Mouse (Mus musculus) erythroid progenitor cell, adult 5-6 weeks (primary cell): ENCODE data around the gene Elf2. TPM values are rescaled to one million over a fixed set of nuclear protein-coding genes. Genes with fewer than 3 reads are reported as not detected.

Source experiments
- ATAC-seq: replicated peaks from 2 replicates; pipeline ENCODE4 v1.8.0; 2016; ENCODE audit warnings: moderate number of reproducible peaks, mild to moderate bottlenecking, moderate TSS enrichment, inconsistent platforms; ENCODE audit not compliant: poor library complexity, low FRiP score, severe bottlenecking
- total RNA-seq, 2 experiments: library from RNA; stranded (forward) in 1 of 2; stranded (reverse) in 1 of 2; fragments of 150-400 nt in 1 of 2; fragments of 186-747, 209-891 nt in 1 of 2; gene quantifications; 2 replicates each; pipeline versions ENCODE4 v1.2.3 to v1.2.4; 2015 to 2017; ENCODE audit warnings: low replicate concordance in 2 of 2

The Elf2 gene
- total RNA-seq, 2 experiments from 2014 or later = 53.2 to 90.9 TPM

- ATAC-seq = no peak
These were observed 45.2 kb downstream of the Elf2 start for GRCm38 (mm10) chr3:51295225-51295624.

GRCm38 (mm10) chr3:51294251-51294650 lies 46.2 kb downstream of the Elf2 start:
- ATAC-seq = no peak

GRCm38 (mm10) chr3:51288880-51289821 lies 51.3 kb downstream of the Elf2 start:
- ATAC-seq = peak; percentile 74

DNA sequence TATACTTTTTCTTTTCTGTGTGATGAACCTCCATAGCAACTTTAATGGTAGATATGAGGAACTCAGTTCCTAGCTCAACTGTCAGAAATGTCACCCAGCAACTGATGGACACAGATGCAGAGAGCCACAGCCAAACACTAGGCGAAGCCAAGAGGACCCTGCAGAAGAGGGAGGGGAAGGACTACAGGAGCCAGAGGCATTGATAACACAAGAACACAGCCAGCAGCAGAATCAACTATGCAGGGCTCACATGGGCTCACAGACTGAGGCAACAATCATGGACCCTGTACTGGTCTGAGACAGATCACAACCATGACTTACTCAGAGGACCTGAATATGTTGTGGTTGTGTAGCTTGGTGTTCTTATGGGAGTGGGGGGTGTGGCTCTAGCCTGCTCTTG lies 56.1 kb downstream of the Elf2 start:
- no peak for ATAC-seq

DNA sequence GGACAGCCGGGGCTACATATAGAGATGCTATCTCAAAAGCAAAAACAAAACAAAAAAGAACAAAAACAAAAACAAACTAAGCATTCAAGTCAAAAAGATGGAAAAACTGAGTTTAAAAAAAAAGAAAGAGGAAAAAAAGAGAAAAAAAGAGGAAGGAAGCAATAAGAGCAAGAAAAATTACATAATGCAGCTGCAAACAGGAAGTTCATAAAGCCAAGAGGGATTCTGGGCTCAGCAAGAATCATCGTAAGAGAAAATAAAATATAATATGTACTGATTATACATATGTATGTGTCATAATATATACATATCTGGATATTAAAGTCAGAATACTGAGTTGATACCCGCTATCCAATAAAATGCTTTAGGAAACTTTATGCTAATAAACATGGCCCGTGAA lies 58.7 kb downstream of the Elf2 start:
- no peak for ATAC-seq

- no peak for ATAC-seq
These were observed 62.0 kb downstream of the Elf2 start for GRCm38 (mm10) chr3:51278433-51278832.

GRCm38 (mm10) chr3:51277201-51278150 lies 63.0 kb downstream of the Elf2 start:
- ATAC-seq = peak; percentile 58

DNA sequence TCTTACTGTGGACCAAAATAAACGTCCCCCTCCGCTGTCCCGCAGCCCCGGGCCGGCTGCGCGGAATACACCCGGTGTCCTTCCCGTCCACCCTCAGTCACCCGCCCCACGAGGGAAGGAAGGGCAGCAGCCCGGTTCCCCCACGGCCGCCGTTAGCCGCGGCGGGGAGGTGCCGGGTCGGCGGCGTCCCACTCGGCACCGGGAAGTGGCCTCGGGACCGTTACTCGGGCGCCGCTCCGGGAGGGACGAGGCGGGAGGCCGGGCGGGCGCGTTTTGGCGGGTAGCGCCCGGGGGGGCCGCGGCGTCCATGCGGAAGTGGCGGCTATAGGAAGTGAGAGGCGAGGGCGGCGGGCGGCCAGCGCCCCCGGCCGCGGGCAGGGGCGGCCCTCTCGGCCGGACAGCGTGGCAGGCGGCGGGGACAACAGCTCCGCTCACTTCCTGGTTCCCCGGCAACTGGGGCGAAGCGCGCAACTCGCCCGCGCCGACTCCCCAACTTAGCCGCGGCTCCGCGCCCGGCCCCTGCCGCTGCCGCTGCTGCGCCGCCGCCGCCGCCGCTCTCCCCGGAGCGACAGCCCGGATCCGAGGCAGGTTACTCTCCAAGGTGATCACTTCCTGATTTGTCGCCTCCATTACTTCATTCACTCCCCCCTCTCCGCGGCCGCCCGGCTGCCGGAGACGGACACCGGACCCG lies 63.9 kb downstream of the Elf2 start:
- ATAC-seq = no peak

DNA sequence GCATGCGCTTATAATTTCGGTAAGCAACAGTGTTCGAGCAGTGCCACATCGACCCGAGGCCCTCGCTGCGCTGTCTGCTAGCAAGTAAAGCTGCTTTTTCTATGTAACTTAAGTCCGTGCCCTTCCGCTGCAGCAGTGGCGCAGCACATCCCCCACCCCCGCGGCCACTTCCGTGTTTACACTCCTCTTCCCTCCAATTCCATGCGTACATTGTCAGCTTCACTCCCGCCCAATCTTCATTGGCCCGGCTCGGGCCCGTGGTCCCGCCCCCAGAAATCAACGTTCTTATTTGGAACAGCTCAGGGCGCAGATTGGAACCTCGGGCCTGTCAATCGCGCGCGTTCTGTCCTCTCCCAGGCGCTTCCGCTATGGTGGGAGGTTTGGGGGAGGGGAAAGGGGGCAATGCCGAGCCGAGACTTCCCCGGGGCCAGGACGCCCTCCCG lies 64.5 kb downstream of the Elf2 start:
- peak; percentile 92 for ATAC-seq

DNA sequence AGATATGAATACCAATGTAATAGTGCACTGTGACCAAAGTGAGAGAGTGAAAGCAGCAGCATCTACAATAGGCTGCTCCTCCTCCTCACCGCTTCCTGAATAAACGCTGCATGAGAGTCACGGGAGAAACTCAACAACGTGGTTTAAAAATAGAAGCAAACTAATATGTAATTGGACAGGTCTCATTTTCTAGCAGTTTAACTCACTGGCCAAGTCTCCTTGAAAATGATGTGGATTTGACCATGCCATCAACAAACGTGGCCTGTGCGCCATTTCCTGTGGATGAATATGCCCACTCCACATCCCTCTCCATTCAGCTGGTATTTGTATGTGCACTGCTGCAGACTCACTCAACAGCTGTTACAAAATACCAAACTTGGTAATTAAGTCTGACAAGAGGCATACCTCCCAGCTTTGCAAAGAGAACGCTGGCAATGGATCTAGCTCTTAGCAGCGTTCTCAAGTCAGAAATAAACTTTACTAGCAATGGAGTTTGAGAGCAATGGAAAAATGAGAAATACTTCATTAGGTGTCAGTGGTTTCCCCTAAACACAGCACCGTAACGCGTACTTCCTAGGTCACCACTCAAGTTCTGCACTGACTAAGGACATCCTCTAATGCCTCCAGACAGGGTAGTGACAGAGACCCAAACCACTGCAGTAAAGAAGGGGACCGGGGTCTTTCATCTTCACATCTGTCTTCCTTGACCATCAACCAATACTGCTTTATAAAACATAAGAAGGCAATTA lies 70.2 kb downstream of the Elf2 start:
- no peak for ATAC-seq

- ATAC-seq = no peak
These were observed 72.0 kb downstream of the Elf2 start for GRCm38 (mm10) chr3:51268434-51268833.

GRCm38 (mm10) chr3:51262942-51263341 lies 77.5 kb downstream of the Elf2 start:
- no peak for ATAC-seq

DNA sequence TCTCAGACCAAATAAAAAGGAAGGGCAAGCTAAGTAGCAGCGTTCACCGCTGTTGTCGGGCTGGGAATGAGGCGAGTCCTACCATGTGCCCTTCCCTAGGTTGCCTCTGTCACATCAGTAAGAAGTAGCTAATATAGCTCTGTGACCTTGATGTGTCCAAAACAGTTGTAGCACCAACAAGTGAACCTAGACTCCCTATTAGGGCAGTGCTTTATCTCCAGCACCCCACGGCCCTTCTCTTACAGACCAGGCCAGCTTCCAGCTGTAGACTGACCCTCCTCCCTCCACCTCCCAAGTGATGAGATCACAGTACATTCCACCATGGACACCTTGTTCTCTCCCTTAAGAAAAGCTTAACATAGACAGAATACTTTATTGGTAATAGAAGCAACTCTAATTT lies 82.4 kb downstream of the Elf2 start:
- ATAC-seq = no peak

GRCm38 (mm10) chr3:51256450-51256849 lies 84.0 kb downstream of the Elf2 start:
- ATAC-seq = no peak

DNA sequence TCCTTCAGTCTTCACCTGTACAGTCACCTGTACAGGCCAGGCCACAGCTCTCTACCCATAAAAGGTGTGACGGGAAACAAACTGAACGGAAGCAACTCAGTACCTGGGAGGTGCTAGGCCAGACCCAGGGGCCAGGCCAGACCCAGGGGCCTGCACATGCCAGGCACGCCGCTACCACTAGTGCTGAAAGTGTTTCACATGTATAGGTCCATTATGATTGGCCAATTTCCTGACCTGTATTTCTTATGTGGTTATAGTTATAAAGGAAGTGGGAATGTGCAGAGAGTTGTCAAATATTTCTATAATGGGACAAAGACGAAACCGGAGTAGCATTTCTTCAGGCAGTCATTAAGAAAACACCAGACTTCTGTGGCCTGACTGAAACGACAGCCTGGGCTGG lies 85.7 kb downstream of the Elf2 start:
- ATAC-seq = no peak

GRCm38 (mm10) chr3:51252689-51253402 lies 87.6 kb downstream of the Elf2 start:
- ATAC-seq = no peak

DNA sequence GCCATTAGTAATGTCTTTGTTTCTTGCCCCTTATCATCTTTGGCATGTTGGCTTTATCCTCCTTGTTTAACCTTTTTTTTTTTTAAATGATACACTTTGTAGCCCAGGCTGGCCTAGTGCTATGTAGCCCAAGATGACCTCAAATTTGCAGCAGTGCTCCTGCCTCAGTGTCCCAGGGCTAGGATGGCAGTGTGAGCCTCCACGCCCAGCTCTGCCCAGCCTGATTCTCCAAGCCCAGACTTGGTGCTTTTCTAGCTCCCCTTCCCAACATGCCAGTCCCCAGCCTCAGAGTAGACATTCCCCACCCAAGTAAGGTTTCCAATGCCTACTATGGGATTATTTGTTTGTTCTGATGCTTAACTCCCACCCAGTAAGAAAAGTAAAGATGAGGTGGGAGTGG lies 88.2 kb downstream of the Elf2 start:
- ATAC-seq = no peak

- no peak for ATAC-seq
These were observed 89.4 kb downstream of the Elf2 start for GRCm38 (mm10) chr3:51251057-51251456.

DNA sequence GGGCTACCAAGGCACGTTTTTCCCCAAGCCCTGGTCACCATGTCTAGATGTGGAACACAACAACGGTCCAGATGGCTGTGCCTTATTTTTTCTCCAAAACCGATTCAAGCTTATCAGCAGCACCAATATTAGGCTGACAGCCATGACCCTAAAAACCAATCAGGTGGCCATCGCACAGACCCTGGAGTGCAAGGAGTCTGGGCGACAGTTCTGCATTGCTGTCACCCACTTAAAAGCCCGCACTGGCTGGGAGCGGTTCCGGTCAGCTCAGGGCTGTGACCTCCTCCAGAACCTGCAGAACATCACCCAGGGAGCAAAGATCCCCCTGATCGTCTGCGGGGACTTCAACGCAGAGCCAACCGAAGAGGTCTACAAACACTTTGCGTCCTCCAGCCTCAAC lies 90.6 kb downstream of the Elf2 start:
- no peak for ATAC-seq
